Mouse (Mus musculus) ES-Bruce4 (cell line): ENCODE results near the gene Smarca2.

Source experiments
- CTCF ChIP-seq: IDR thresholded peaks from one replicate; pipeline ENCODE4 v1.8.1; 2011; ENCODE audit warnings: low read depth, low read length
- POLR2A ChIP-seq: IDR thresholded peaks from one replicate; pipeline ENCODE4 v1.8.1; 2011; ENCODE audit warnings: low read length; ENCODE audit not compliant: insufficient read depth

- no peak for TF ChIP-seq CTCF
- TF ChIP-seq POLR2A = no peak
Measured at GRCm38 (mm10) chr19:26569461-26569860, 35.4 kb upstream of the Smarca2 start.
